Mouse (Mus musculus): Measurements from ENCODE around the gene Abcc6. TPM values are rescaled to one million over a fixed set of nuclear protein-coding genes. Genes with fewer than 3 reads are reported as not detected.
"Not testable (repeated sequence)": the region's sequence is repeated elsewhere in the genome, so short reads cannot be mapped to it uniquely, and the experiment has no call there.

The Abcc6 gene
- total RNA-seq, 1 experiment from 2014 or later = not detected

GRCm38 (mm10) chr7:45956611-45957010, 73.5 kb downstream of the Abcc6 start:
- no peak for ATAC-seq (replicated peaks; ENCODE audit: insufficient number of reproducible peaks, low FRiP score, low TSS enrichment, poor library complexity, severe bottlenecking)

- no peak for ATAC-seq (replicated peaks; ENCODE audit: insufficient number of reproducible peaks, low FRiP score, low TSS enrichment, poor library complexity, severe bottlenecking)
Observed at GRCm38 (mm10) chr7:45949061-45949460, 81.0 kb downstream of the Abcc6 start.

GRCm38 (mm10) chr7:45943280-45943679, 86.8 kb downstream of the Abcc6 start:
- ATAC-seq (replicated peaks; ENCODE audit: insufficient number of reproducible peaks, low FRiP score, low TSS enrichment, poor library complexity, severe bottlenecking) = not testable (repeated sequence)

- no peak for ATAC-seq (replicated peaks; ENCODE audit: insufficient number of reproducible peaks, low FRiP score, low TSS enrichment, poor library complexity, severe bottlenecking)
Observed at GRCm38 (mm10) chr7:45941986-45942385, 88.1 kb downstream of the Abcc6 start.

GRCm38 (mm10) chr7:45939836-45940235, 90.3 kb downstream of the Abcc6 start:
- ATAC-seq (replicated peaks; ENCODE audit: insufficient number of reproducible peaks, low FRiP score, low TSS enrichment, poor library complexity, severe bottlenecking) = no peak

GRCm38 (mm10) chr7:45935114-45935513, 95.0 kb downstream of the Abcc6 start:
- peak; percentile 85 for ATAC-seq (replicated peaks; ENCODE audit: insufficient number of reproducible peaks, low FRiP score, low TSS enrichment, poor library complexity, severe bottlenecking)

GRCm38 (mm10) chr7:45933766-45934165, 96.3 kb downstream of the Abcc6 start:
- not testable (repeated sequence) for ATAC-seq (replicated peaks; ENCODE audit: insufficient number of reproducible peaks, low FRiP score, low TSS enrichment, poor library complexity, severe bottlenecking)

- no peak for ATAC-seq (replicated peaks; ENCODE audit: insufficient number of reproducible peaks, low FRiP score, low TSS enrichment, poor library complexity, severe bottlenecking)
Observed at GRCm38 (mm10) chr7:45929688-45930087, 100.4 kb downstream of the Abcc6 start.

- no peak for ATAC-seq (replicated peaks; ENCODE audit: insufficient number of reproducible peaks, low FRiP score, low TSS enrichment, poor library complexity, severe bottlenecking)
Observed at GRCm38 (mm10) chr7:45928626-45929295, 101.3 kb downstream of the Abcc6 start.

GRCm38 (mm10) chr7:45924429-45924816, 105.7 kb downstream of the Abcc6 start:
- no peak for ATAC-seq (replicated peaks; ENCODE audit: insufficient number of reproducible peaks, low FRiP score, low TSS enrichment, poor library complexity, severe bottlenecking)

- ATAC-seq (replicated peaks; ENCODE audit: insufficient number of reproducible peaks, low FRiP score, low TSS enrichment, poor library complexity, severe bottlenecking) = peak; percentile 33
Observed at GRCm38 (mm10) chr7:45923762-45924428, 106.2 kb downstream of the Abcc6 start, which contains the start of gene Ccdc114. Ccdc114 (plus strand) TSS chr7:45924072.

- ATAC-seq (replicated peaks; ENCODE audit: insufficient number of reproducible peaks, low FRiP score, low TSS enrichment, poor library complexity, severe bottlenecking) = peak; percentile 74
Observed at GRCm38 (mm10) chr7:45922928-45923761, 107.0 kb downstream of the Abcc6 start.

GRCm38 (mm10) chr7:45921950-45922600, 108.0 kb downstream of the Abcc6 start:
- no peak for ATAC-seq (replicated peaks; ENCODE audit: insufficient number of reproducible peaks, low FRiP score, low TSS enrichment, poor library complexity, severe bottlenecking)

GRCm38 (mm10) chr7:45921242-45921621, 108.9 kb downstream of the Abcc6 start, which contains the start of gene Emp3:
Emp3 (minus strand) TSS chr7:45921404.
- ATAC-seq (replicated peaks; ENCODE audit: insufficient number of reproducible peaks, low FRiP score, low TSS enrichment, poor library complexity, severe bottlenecking) = peak; percentile 14

GRCm38 (mm10) chr7:45920583-45921241, 109.4 kb downstream of the Abcc6 start:
- no peak for ATAC-seq (replicated peaks; ENCODE audit: insufficient number of reproducible peaks, low FRiP score, low TSS enrichment, poor library complexity, severe bottlenecking)

GRCm38 (mm10) chr7:45919761-45920160, 110.3 kb downstream of the Abcc6 start:
- no peak for ATAC-seq (replicated peaks; ENCODE audit: insufficient number of reproducible peaks, low FRiP score, low TSS enrichment, poor library complexity, severe bottlenecking)

GRCm38 (mm10) chr7:45919083-45919671, 110.9 kb downstream of the Abcc6 start:
- ATAC-seq (replicated peaks; ENCODE audit: insufficient number of reproducible peaks, low FRiP score, low TSS enrichment, poor library complexity, severe bottlenecking) = no peak

- ATAC-seq (replicated peaks; ENCODE audit: insufficient number of reproducible peaks, low FRiP score, low TSS enrichment, poor library complexity, severe bottlenecking) = no peak
Observed at GRCm38 (mm10) chr7:45917926-45918325, 112.2 kb downstream of the Abcc6 start.
